Mouse (Mus musculus) neutrophil, adult 59 days (primary cell): ENCODE measurements around the gene Ugt1a9. TPM values are rescaled to one million over a fixed set of nuclear protein-coding genes. Genes with fewer than 3 reads are reported as not detected.

ENCODE experiments used
- total RNA-seq, 2 experiments: library from RNA; stranded (reverse); gene quantifications; 1 replicate in 1 of 2; 2 replicates in 1 of 2; pipeline ENCODE4 v1.2.4; 2023

Ugt1a9 gene
- total RNA-seq: not detected

GRCm38 (mm10) chr1:88070495-88070894 lies at the start of gene Ugt1a9:
Gene Ugt1a9, plus strand, starts transcription at chr1:88070800.

GRCm38 (mm10) chr1:88055088-88055487 lies 15.5 kb upstream of the Ugt1a9 start, which contains the start of gene Ugt1a10:
Gene Ugt1a10, plus strand, starts transcription at chr1:88055388.

GRCm38 (mm10) chr1:88087513-88087912 lies 16.9 kb downstream of the Ugt1a9 start, which contains the start of gene Ugt1a8:
Gene Ugt1a8, plus strand, starts transcription at chr1:88087813.

GRCm38 (mm10) chr1:88094941-88095492 lies 24.4 kb downstream of the Ugt1a9 start, which contains the start of gene Ugt1a7c:
Gene Ugt1a7c, plus strand, starts transcription at chr1:88095062.

GRCm38 (mm10) chr1:88103019-88103418 lies 32.4 kb downstream of the Ugt1a9 start, which contains the start of gene Ugt1a6b:
Gene Ugt1a6b, plus strand, starts transcription at chr1:88103252.

GRCm38 (mm10) chr1:88134457-88135011 lies 63.9 kb downstream of the Ugt1a9 start, which contains the start of gene Ugt1a6a:
Gene Ugt1a6a, plus strand, starts transcription at chr1:88134809.

GRCm38 (mm10) chr1:88165711-88166110 lies 95.1 kb downstream of the Ugt1a9 start, which contains the start of gene Ugt1a5:
Gene Ugt1a5, plus strand, starts transcription at chr1:88166012.

GRCm38 (mm10) chr1:88200456-88200855 lies 129.9 kb downstream of the Ugt1a9 start, which contains the start of gene Ugt1a2:
Gene Ugt1a2, plus strand, starts transcription at chr1:88200601.

GRCm38 (mm10) chr1:88205294-88205922 lies 134.8 kb downstream of the Ugt1a9 start, which contains the start of gene Dnajb3:
Gene Dnajb3, minus strand, starts transcription at chr1:88205782.

GRCm38 (mm10) chr1:88211812-88212211 lies 141.2 kb downstream of the Ugt1a9 start, which contains the start of gene Ugt1a1:
Gene Ugt1a1, plus strand, starts transcription at chr1:88211959.

GRCm38 (mm10) chr1:88226670-88227379 lies 156.2 kb downstream of the Ugt1a9 start, which contains the start of gene Mroh2a:
Gene Mroh2a, plus strand, starts transcription at chr1:88226986.

Other genes starting within 250 kb of the Ugt1a9 start
- gene Dgkd, start 217.5 kb upstream of the Ugt1a9 start, total RNA-seq: 100 to 1,000 TPM; 138 to 162 TPM
- 1 to 10 TPM; 5.2 to 6.6 TPM for gene Usp40, start 62.2 kb upstream of the Ugt1a9 start, total RNA-seq
- not detected for gene Ugt1a10, start 15.4 kb upstream of the Ugt1a9 start, total RNA-seq
- not detected for gene Ugt1a8, start 17.0 kb downstream of the Ugt1a9 start, total RNA-seq
- 100 to 1,000 TPM in 1 of 2 experiments, 10 to 100 TPM in 1; 93.1 to 108 TPM for gene Ugt1a7c, start 24.3 kb downstream of the Ugt1a9 start, total RNA-seq
- 10 to 100 TPM; 37.4 to 38.6 TPM for gene Ugt1a6b, start 32.5 kb downstream of the Ugt1a9 start, total RNA-seq
- 10 to 100 TPM; 33.4 to 34.3 TPM for gene Ugt1a6a, start 64.0 kb downstream of the Ugt1a9 start, total RNA-seq
- 10 to 100 TPM; 20.3 to 20.9 TPM for gene Ugt1a5, start 95.2 kb downstream of the Ugt1a9 start, total RNA-seq
- 10 to 100 TPM; 10.2 to 11.9 TPM for gene Ugt1a2, start 129.8 kb downstream of the Ugt1a9 start, total RNA-seq
- gene Dnajb3, start 135.0 kb downstream of the Ugt1a9 start, total RNA-seq: under 1 TPM in 1 of 2 experiments, not detected in 1; 0.33 TPM
- gene Ugt1a1, start 141.2 kb downstream of the Ugt1a9 start, total RNA-seq: 10 to 100 TPM in 1 of 2 experiments, 1 to 10 TPM in 1; 9.5 to 10.5 TPM
- gene Mroh2a, start 156.2 kb downstream of the Ugt1a9 start, total RNA-seq: 1 to 10 TPM; 1.2 to 2.9 TPM
- 100 to 1,000 TPM; 180 to 205 TPM for gene Hjurp, start 206.8 kb downstream of the Ugt1a9 start, total RNA-seq
- not detected for gene Trpm8, start 206.9 kb downstream of the Ugt1a9 start, total RNA-seq